Mouse (Mus musculus) cortical plate, adult 2 months (tissue): ENCODE measurements around the gene Cd59b.
"Not testable (repeated sequence)": the region's sequence is repeated elsewhere in the genome, so short reads cannot be mapped to it uniquely, and the experiment has no call there.

Experiments used
- CTCF ChIP-seq: fragments of 200-500 bp; IDR thresholded peaks from 2 replicates; pipeline ENCODE4 v1.5.1; 2011; ENCODE audit warnings: mild to moderate bottlenecking, control low read depth, low read length; ENCODE audit not compliant: insufficient read depth; ENCODE audit errors: extremely low read depth
- POLR2A ChIP-seq: fragments of 200-500 bp; IDR thresholded peaks from 2 replicates; pipeline ENCODE4 v1.6.1; 2011; ENCODE audit warnings: mild to moderate bottlenecking, low read length, control low read depth; ENCODE audit not compliant: insufficient read depth; ENCODE audit errors: extremely low read depth

GRCm38 (mm10) chr2:104111170-104111797, 41.6 kb downstream of the Cd59b start:
- not testable (repeated sequence) for TF ChIP-seq CTCF, POLR2A
